Mouse (Mus musculus): ENCODE data around the gene Fkbp11. TPM values are rescaled to one million over a fixed set of nuclear protein-coding genes. Genes with fewer than 3 reads are reported as not detected.

Gene Fkbp11
- polyA plus RNA-seq (2015; fragmentation: Nextera tagmentation; extraction: Ambion mirVana), result 25.1 and 47.1 TPM in 2 replicates

GRCm38 (mm10) chr15:98727443-98728321 is at the start of gene Fkbp11:
Gene Fkbp11 (minus strand): TSS chr15:98728198.

GRCm38 (mm10) chr15:98777762-98778161 is 49.8 kb upstream of the Fkbp11 start, which contains the start of gene Wnt10b:
Gene Wnt10b (minus strand): TSS chr15:98778150.

GRCm38 (mm10) chr15:98762670-98763529 is 34.9 kb upstream of the Fkbp11 start, which contains the start of gene Arf3:
Gene Arf3 (minus strand): TSS chr15:98763214.

GRCm38 (mm10) chr15:98707766-98708372 is 20.1 kb downstream of the Fkbp11 start, which contains the start of gene Ccdc65:
Gene Ccdc65 (plus strand): TSS chr15:98708207.

GRCm38 (mm10) chr15:98676940-98677728 is 50.9 kb downstream of the Fkbp11 start, which contains the start of gene Rnd1:
Gene Rnd1 (minus strand): TSS chr15:98677461.

Other genes starting within 250 kb of the Fkbp11 start
- 0.17 TPM in 1 of 2 replicates, not detected in the other for gene Lalba, start 245.5 kb downstream of the Fkbp11 start, polyA plus RNA-seq (2015; fragmentation: Nextera tagmentation; extraction: Ambion mirVana)
- gene Olfr279, start 235.8 kb downstream of the Fkbp11 start, polyA plus RNA-seq (2015; fragmentation: Nextera tagmentation; extraction: Ambion mirVana), result not detected in 2 replicates
- 69.9 and 72.5 TPM in 2 replicates for gene Kansl2, start 193.9 kb downstream of the Fkbp11 start, polyA plus RNA-seq (2015; fragmentation: Nextera tagmentation; extraction: Ambion mirVana)
- 22.4 and 22.8 TPM in 2 replicates for gene Ccnt1, start 157.3 kb downstream of the Fkbp11 start, polyA plus RNA-seq (2015; fragmentation: Nextera tagmentation; extraction: Ambion mirVana)
- not detected in 2 replicates for gene 4930415O20Rik, start 157.2 kb downstream of the Fkbp11 start, polyA plus RNA-seq (2015; fragmentation: Nextera tagmentation; extraction: Ambion mirVana)
- gene Adcy6, start 118.1 kb downstream of the Fkbp11 start, polyA plus RNA-seq (2015; fragmentation: Nextera tagmentation; extraction: Ambion mirVana), result 9.2 and 10.9 TPM in 2 replicates
- 5.6 and 8.6 TPM in 2 replicates for gene Cacnb3, start 97.4 kb downstream of the Fkbp11 start, polyA plus RNA-seq (2015; fragmentation: Nextera tagmentation; extraction: Ambion mirVana)
- gene Ddx23, start 65.3 kb downstream of the Fkbp11 start, polyA plus RNA-seq (2015; fragmentation: Nextera tagmentation; extraction: Ambion mirVana), result 10.8 and 12.4 TPM in 2 replicates
- gene Rnd1, start 50.7 kb downstream of the Fkbp11 start, polyA plus RNA-seq (2015; fragmentation: Nextera tagmentation; extraction: Ambion mirVana), result 0.36 and 0.50 TPM in 2 replicates
- 0.09 TPM in 2 replicates for gene Ccdc65, start 20.0 kb downstream of the Fkbp11 start, polyA plus RNA-seq (2015; fragmentation: Nextera tagmentation; extraction: Ambion mirVana)
- gene Arf3, start 35.0 kb upstream of the Fkbp11 start, polyA plus RNA-seq (2015; fragmentation: Nextera tagmentation; extraction: Ambion mirVana), result 11.0 and 13.7 TPM in 2 replicates
- gene Wnt10b, start 50.0 kb upstream of the Fkbp11 start, polyA plus RNA-seq (2015; fragmentation: Nextera tagmentation; extraction: Ambion mirVana), result 0.28 and 0.37 TPM in 2 replicates
- gene Wnt1, start 61.7 kb upstream of the Fkbp11 start, polyA plus RNA-seq (2015; fragmentation: Nextera tagmentation; extraction: Ambion mirVana), result 0.09 and 0.13 TPM in 2 replicates
- not detected in 2 replicates for gene Ddn, start 81.3 kb upstream of the Fkbp11 start, polyA plus RNA-seq (2015; fragmentation: Nextera tagmentation; extraction: Ambion mirVana)
- 45.5 and 53.7 TPM in 2 replicates for gene Prkag1, start 103.3 kb upstream of the Fkbp11 start, polyA plus RNA-seq (2015; fragmentation: Nextera tagmentation; extraction: Ambion mirVana)
- gene Kmt2d, start 143.0 kb upstream of the Fkbp11 start, polyA plus RNA-seq (2015; fragmentation: Nextera tagmentation; extraction: Ambion mirVana), result 6.1 and 6.8 TPM in 2 replicates
- gene Rhebl1, start 166.3 kb upstream of the Fkbp11 start, polyA plus RNA-seq (2015; fragmentation: Nextera tagmentation; extraction: Ambion mirVana), result 4.3 and 6.7 TPM in 2 replicates
- 4.0 and 4.3 TPM in 2 replicates for gene Dhh, start 170.3 kb upstream of the Fkbp11 start, polyA plus RNA-seq (2015; fragmentation: Nextera tagmentation; extraction: Ambion mirVana)
- 8.9 and 9.5 TPM in 2 replicates for gene Lmbr1l, start 190.0 kb upstream of the Fkbp11 start, polyA plus RNA-seq (2015; fragmentation: Nextera tagmentation; extraction: Ambion mirVana)
- gene Tuba1b, start 206.4 kb upstream of the Fkbp11 start, polyA plus RNA-seq (2015; fragmentation: Nextera tagmentation; extraction: Ambion mirVana), result 399 and 497 TPM in 2 replicates
- not detected in 2 replicates for gene Gm49450, start 225.4 kb upstream of the Fkbp11 start, polyA plus RNA-seq (2015; fragmentation: Nextera tagmentation; extraction: Ambion mirVana)
- gene Tuba1a, start 225.5 kb upstream of the Fkbp11 start, polyA plus RNA-seq (2015; fragmentation: Nextera tagmentation; extraction: Ambion mirVana), result 467 and 630 TPM in 2 replicates